Mouse (Mus musculus) cortical plate, adult 2 months (tissue): ENCODE data around the gene Gm44965.

Source experiments
- CTCF ChIP-seq: fragments of 200-500 bp; IDR thresholded peaks from 2 replicates; pipeline ENCODE4 v1.5.1; 2011; ENCODE audit warnings: mild to moderate bottlenecking, control low read depth, low read length; ENCODE audit not compliant: insufficient read depth; ENCODE audit errors: extremely low read depth
- POLR2A ChIP-seq: fragments of 200-500 bp; IDR thresholded peaks from 2 replicates; pipeline ENCODE4 v1.6.1; 2011; ENCODE audit warnings: mild to moderate bottlenecking, low read length, control low read depth; ENCODE audit not compliant: insufficient read depth; ENCODE audit errors: extremely low read depth

DNA sequence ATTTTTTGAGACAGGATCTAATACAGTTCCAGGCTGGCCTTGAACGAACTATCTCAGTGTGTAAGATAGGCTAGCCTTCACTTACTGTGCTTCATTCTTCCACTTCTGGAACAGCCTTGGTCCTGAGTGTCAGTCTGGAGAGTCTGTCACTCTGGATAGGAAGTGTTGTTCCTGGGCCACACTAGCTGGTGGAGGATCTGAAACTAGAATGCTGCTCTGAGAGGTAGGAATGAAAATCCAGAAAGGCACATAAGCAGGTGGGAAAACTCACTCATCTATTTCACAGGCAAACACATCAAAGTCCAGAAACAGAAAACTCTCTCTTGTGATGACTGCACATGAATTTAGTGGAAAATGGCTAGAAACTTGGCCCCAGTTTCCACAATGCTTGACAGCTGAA, 6.9 kb downstream of the Gm44965 start:
- TF ChIP-seq POLR2A (no peak), CTCF (no peak)
